Mouse (Mus musculus): ENCODE results near the gene Mbd4.
"Not testable (repeated sequence)": the region's sequence is repeated elsewhere in the genome, so short reads cannot be mapped to it uniquely, and the experiment has no call there.

Gene Mbd4

GRCm38 (mm10) chr6:115853091-115853813 lies at the start of gene Mbd4, which contains the start of gene Ift122:
TSS of gene Mbd4 (minus strand) at chr6:115853371.
TSS of gene Ift122 (plus strand) at chr6:115853470.
- peak; percentile 98 for DNase-seq

GRCm38 (mm10) chr6:115902545-115902944 lies 49.4 kb upstream of the Mbd4 start:
- DNase-seq: no peak

GRCm38 (mm10) chr6:115901489-115901931 lies 48.3 kb upstream of the Mbd4 start:
- peak; percentile 61 for DNase-seq

GRCm38 (mm10) chr6:115901062-115901461 lies 47.9 kb upstream of the Mbd4 start:
- DNase-seq: peak; percentile 90

GRCm38 (mm10) chr6:115897926-115898520 lies 44.9 kb upstream of the Mbd4 start:
- DNase-seq: no peak

- no peak for DNase-seq
Measured at GRCm38 (mm10) chr6:115897117-115897516, 43.9 kb upstream of the Mbd4 start.

GRCm38 (mm10) chr6:115896346-115896745 lies 43.2 kb upstream of the Mbd4 start:
- DNase-seq: no peak

- no peak for DNase-seq
Measured at GRCm38 (mm10) chr6:115892363-115892762, 39.2 kb upstream of the Mbd4 start.

GRCm38 (mm10) chr6:115891497-115892061 lies 38.4 kb upstream of the Mbd4 start:
- DNase-seq: no peak

GRCm38 (mm10) chr6:115891061-115891460 lies 37.9 kb upstream of the Mbd4 start:
- no peak for DNase-seq

- no peak for DNase-seq
Measured at GRCm38 (mm10) chr6:115890601-115891000, 37.4 kb upstream of the Mbd4 start.

GRCm38 (mm10) chr6:115888296-115888695 lies 35.1 kb upstream of the Mbd4 start:
- no peak for DNase-seq

GRCm38 (mm10) chr6:115886894-115887293 lies 33.7 kb upstream of the Mbd4 start:
- DNase-seq: no peak

- no peak for DNase-seq
Measured at GRCm38 (mm10) chr6:115884018-115884417, 30.8 kb upstream of the Mbd4 start.

GRCm38 (mm10) chr6:115880751-115881150 lies 27.6 kb upstream of the Mbd4 start:
- no peak for DNase-seq

- DNase-seq: no peak
Measured at GRCm38 (mm10) chr6:115879736-115880135, 26.6 kb upstream of the Mbd4 start.

GRCm38 (mm10) chr6:115878694-115879093 lies 25.5 kb upstream of the Mbd4 start:
- DNase-seq: no peak

- DNase-seq: no peak
Measured at GRCm38 (mm10) chr6:115877239-115877638, 24.1 kb upstream of the Mbd4 start.

GRCm38 (mm10) chr6:115871318-115871717 lies 18.1 kb upstream of the Mbd4 start:
- not testable (repeated sequence) for DNase-seq

GRCm38 (mm10) chr6:115867157-115867556 lies 14.0 kb upstream of the Mbd4 start:
- not testable (repeated sequence) for DNase-seq

- DNase-seq: no peak
Measured at GRCm38 (mm10) chr6:115865246-115865645, 12.1 kb upstream of the Mbd4 start.

- no peak for DNase-seq
Measured at GRCm38 (mm10) chr6:115863340-115863841, 10.2 kb upstream of the Mbd4 start.

- DNase-seq: no peak
Measured at GRCm38 (mm10) chr6:115860027-115860556, 6.9 kb upstream of the Mbd4 start.

- no peak for DNase-seq
Measured at GRCm38 (mm10) chr6:115859258-115859657, 6.1 kb upstream of the Mbd4 start.

Measured in cerebellum, adult 9-10 months (tissue).